Mouse (Mus musculus) R1 (cell line): Measurements from ENCODE around the gene Gigyf2.

Experiments used
- DNase-seq: peaks from one replicate; pipeline ENCODE4 v3.0.0-alpha.2; 2018; ENCODE audit warnings: low read depth, low spot score

The Gigyf2 gene

GRCm38 (mm10) chr1:87326742-87327163 is at the start of gene Gigyf2:
Gigyf2 (plus strand) TSS chr1:87326998.
- DNase-seq = peak; percentile 98

GRCm38 (mm10) chr1:87280281-87280680 is 46.5 kb upstream of the Gigyf2 start:
- DNase-seq = no peak

GRCm38 (mm10) chr1:87281599-87282412 is 45.0 kb upstream of the Gigyf2 start:
- peak; percentile 23 for DNase-seq

- DNase-seq = peak; percentile 62
Measured at GRCm38 (mm10) chr1:87282413-87282788, 44.4 kb upstream of the Gigyf2 start.

GRCm38 (mm10) chr1:87283410-87283960 is 43.3 kb upstream of the Gigyf2 start:
- DNase-seq = no peak

GRCm38 (mm10) chr1:87287105-87287504 is 39.7 kb upstream of the Gigyf2 start:
- DNase-seq = no peak

GRCm38 (mm10) chr1:87291416-87291815 is 35.4 kb upstream of the Gigyf2 start:
- DNase-seq = no peak

- DNase-seq = peak; percentile 80
Measured at GRCm38 (mm10) chr1:87292420-87293190, 34.2 kb upstream of the Gigyf2 start.

- DNase-seq = no peak
Measured at GRCm38 (mm10) chr1:87294063-87294710, 32.6 kb upstream of the Gigyf2 start.

GRCm38 (mm10) chr1:87294951-87295350 is 31.8 kb upstream of the Gigyf2 start:
- no peak for DNase-seq

GRCm38 (mm10) chr1:87297346-87297925 is 29.4 kb upstream of the Gigyf2 start:
- peak; percentile 79 for DNase-seq

- no peak for DNase-seq
Measured at GRCm38 (mm10) chr1:87300360-87301286, 26.2 kb upstream of the Gigyf2 start.

- DNase-seq = no peak
Measured at GRCm38 (mm10) chr1:87301971-87302370, 24.8 kb upstream of the Gigyf2 start.

- peak; percentile 41 for DNase-seq
Measured at GRCm38 (mm10) chr1:87308952-87309351, 17.8 kb upstream of the Gigyf2 start.

- peak; percentile 36 for DNase-seq
Measured at GRCm38 (mm10) chr1:87309621-87310020, 17.2 kb upstream of the Gigyf2 start.

- no peak for DNase-seq
Measured at GRCm38 (mm10) chr1:87312681-87313080, 14.1 kb upstream of the Gigyf2 start.

- peak; percentile 69 for DNase-seq
Measured at GRCm38 (mm10) chr1:87313116-87313515, 13.7 kb upstream of the Gigyf2 start.

- peak; percentile 87 for DNase-seq
Measured at GRCm38 (mm10) chr1:87313843-87314570, 12.8 kb upstream of the Gigyf2 start.

- DNase-seq = no peak
Measured at GRCm38 (mm10) chr1:87315431-87315830, 11.4 kb upstream of the Gigyf2 start.

GRCm38 (mm10) chr1:87315894-87316293 is 10.9 kb upstream of the Gigyf2 start:
- DNase-seq = no peak
